Mouse (Mus musculus): ENCODE data around the gene Lamc3.
"Not testable (repeated sequence)": the region's sequence is repeated elsewhere in the genome, so short reads cannot be mapped to it uniquely, and the experiment has no call there.

Lamc3 gene

GRCm38 (mm10) chr2:31876446-31876845 is 10.6 kb upstream of the Lamc3 start:
- no peak for DNase-seq (ENCODE audit: low read depth, low spot score)

- no peak for DNase-seq (ENCODE audit: low read depth, low spot score)
These were observed 8.5 kb upstream of the Lamc3 start for GRCm38 (mm10) chr2:31878610-31879009.

DNA sequence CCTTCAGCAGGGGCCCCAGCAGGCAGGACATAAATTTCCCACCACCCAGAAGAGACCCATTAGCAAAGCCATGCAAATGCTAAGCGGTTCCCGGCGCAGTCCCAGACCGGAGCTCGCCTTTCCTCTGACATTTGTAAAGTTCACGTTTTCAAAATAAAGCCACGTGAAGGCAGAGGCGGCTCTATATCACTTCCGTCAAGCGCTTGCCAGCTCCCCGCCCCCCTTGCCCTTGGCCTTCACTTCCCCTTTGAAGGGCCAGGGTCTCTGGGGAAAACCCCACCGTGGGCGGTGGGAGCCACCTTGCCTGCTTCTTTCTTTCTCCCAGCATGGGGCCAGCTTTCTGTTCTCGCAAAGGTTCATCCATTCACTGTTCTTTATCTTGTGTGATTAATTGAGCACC is 6.2 kb upstream of the Lamc3 start:
- no peak for DNase-seq (ENCODE audit: low read depth, low spot score)

- DNase-seq (ENCODE audit: low read depth, low spot score) = no peak
These were observed 4.0 kb upstream of the Lamc3 start for GRCm38 (mm10) chr2:31883061-31883460.

GRCm38 (mm10) chr2:31884806-31885205 is 2.3 kb upstream of the Lamc3 start:
- DNase-seq (ENCODE audit: low read depth, low spot score) = peak; percentile 20

- DNase-seq (ENCODE audit: low read depth, low spot score) = no peak
These were observed 1.8 kb downstream of the Lamc3 start for GRCm38 (mm10) chr2:31888871-31889270.

- no peak for DNase-seq (ENCODE audit: low read depth, low spot score)
These were observed 4.1 kb downstream of the Lamc3 start for GRCm38 (mm10) chr2:31891219-31891618.

DNA sequence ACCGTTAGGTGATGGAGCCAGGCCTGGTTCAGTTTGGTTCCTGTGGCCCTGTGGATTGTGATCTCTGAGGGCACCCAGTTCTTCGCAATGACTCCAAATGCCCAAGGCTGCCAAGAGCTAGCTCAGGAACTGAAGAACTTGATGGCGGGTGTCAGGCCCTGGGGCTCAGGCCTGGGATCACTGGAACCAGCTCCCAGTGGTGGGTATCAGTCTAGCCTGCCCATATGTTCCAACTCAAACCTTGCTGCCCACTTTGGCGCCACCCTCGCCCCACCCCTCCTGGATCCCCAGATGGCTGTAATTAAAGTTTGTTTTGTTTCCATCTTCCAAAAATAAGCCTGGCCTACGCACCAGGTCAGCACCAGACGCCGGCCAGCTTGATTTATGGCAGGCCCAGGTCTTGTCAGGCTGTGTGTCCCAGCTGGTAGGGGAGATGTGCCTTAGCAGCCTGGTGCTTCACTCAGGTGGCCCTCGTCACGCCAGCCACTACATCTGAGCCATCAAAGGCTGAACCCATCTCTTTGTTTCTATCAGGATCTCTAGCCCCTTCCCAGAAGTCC is 6.1 kb downstream of the Lamc3 start:
- DNase-seq (ENCODE audit: low read depth, low spot score) = no peak

GRCm38 (mm10) chr2:31894221-31894870 is 7.3 kb downstream of the Lamc3 start:
- DNase-seq (ENCODE audit: low read depth, low spot score) = no peak

GRCm38 (mm10) chr2:31900932-31901331 is 13.8 kb downstream of the Lamc3 start:
- no peak for DNase-seq (ENCODE audit: low read depth, low spot score)

DNA sequence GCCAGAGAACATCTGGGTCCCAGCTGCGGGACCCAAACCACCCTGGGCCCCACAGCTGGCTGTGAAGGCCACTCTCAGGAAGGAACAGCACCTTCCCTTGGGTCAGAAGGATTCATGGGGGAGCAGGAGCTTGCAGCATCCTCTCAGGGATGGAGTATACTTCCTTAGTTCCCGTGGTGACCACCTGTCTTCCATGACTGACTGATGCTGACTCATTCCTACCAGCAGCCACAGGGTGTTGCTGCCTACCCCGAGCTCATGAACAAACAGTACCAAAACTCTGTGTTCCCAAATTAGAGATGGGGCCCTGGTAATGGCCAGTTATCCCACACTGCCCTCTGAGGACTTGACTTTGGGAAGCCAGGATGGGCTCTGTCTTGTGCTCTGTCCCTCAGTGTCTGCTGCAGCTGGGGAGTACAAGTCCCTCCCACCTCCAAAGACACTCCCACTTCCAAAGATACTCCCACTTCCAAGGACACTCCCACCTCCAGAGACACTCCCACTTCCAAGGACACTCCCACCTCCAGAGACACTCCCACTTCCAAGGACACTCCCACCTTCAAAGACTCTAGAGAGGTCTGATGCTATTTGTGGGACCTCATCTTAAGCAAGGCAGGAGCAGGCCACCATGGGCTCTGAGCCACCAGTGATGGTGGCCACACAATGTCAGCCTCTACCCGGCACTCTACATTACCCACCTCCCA is 14.7 kb downstream of the Lamc3 start:
- no peak for DNase-seq (ENCODE audit: low read depth, low spot score)

GRCm38 (mm10) chr2:31904089-31904488 is 17.0 kb downstream of the Lamc3 start:
- no peak for DNase-seq (ENCODE audit: low read depth, low spot score)

DNA sequence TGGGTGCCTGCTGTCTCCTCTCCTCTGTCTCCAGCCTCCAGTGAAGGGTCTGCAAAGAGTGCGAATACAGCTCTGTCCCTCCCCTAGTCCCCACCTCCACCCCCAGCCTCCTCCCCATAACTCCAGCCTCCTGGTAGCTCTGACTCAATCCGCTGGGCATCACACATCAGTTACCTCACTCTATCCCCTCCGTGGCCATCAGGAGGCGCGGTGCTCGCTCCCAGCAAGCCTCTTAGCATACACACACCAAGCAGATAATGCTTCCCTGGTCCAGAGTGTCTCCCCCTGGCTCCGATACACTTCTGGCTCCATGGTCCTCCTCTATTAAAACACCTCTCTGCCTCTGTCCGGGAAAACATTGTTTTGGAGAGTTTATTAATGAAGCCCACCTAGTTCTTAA is 17.5 kb downstream of the Lamc3 start:
- no peak for DNase-seq (ENCODE audit: low read depth, low spot score)

DNA sequence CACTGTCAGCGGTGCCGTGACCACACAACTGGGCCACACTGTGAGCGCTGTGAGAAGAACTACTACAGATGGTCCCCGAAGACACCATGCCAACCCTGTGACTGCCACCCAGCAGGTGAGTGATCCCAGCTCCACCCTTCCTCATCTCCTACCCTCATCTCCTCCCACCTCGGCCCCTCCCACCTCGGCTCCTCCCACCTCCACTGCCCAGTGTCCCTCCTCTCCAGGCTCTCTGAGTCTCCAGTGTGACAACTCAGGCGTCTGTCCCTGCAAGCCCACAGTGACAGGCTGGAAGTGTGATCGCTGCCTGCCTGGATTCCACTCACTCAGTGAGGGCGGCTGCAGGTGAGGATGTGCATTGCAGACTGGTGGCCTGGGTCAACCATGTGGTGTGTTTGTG is 18.6 kb downstream of the Lamc3 start:
- no peak for DNase-seq (ENCODE audit: low read depth, low spot score)

- no peak for DNase-seq (ENCODE audit: low read depth, low spot score)
These were observed 19.3 kb downstream of the Lamc3 start for GRCm38 (mm10) chr2:31906407-31906806.

- DNase-seq (ENCODE audit: low read depth, low spot score) = no peak
These were observed 25.5 kb downstream of the Lamc3 start for GRCm38 (mm10) chr2:31912575-31912974.

- not testable (repeated sequence) for DNase-seq (ENCODE audit: low read depth, low spot score)
These were observed 27.1 kb downstream of the Lamc3 start for GRCm38 (mm10) chr2:31914213-31914612.

DNA sequence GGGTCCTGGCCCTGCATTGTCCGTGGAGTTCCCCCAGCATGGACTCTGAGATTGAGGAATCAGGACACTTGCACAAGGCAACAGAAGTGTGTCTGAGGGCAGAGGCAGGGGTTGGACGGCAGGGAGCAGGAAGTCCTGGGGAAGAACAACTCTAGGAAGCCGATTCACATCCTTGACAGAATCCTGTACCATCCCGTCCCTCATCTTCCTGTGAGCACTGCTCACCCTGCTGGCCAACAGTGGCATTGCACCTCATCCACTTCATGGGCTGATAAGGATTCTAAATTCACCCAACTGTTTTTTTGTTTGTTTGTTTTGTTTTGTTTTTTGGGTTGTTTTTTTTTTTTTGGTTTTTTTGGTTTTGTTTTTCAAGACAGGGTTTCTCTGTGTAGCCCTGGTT is 28.0 kb downstream of the Lamc3 start:
- DNase-seq (ENCODE audit: low read depth, low spot score) = peak; percentile 34

- DNase-seq (ENCODE audit: low read depth, low spot score) = no peak
These were observed 30.5 kb downstream of the Lamc3 start for GRCm38 (mm10) chr2:31917636-31918035.

GRCm38 (mm10) chr2:31923645-31924044 is 36.6 kb downstream of the Lamc3 start:
- no peak for DNase-seq (ENCODE audit: low read depth, low spot score)

- DNase-seq (ENCODE audit: low read depth, low spot score) = no peak
These were observed 37.7 kb downstream of the Lamc3 start for GRCm38 (mm10) chr2:31924811-31925210.

DNA sequence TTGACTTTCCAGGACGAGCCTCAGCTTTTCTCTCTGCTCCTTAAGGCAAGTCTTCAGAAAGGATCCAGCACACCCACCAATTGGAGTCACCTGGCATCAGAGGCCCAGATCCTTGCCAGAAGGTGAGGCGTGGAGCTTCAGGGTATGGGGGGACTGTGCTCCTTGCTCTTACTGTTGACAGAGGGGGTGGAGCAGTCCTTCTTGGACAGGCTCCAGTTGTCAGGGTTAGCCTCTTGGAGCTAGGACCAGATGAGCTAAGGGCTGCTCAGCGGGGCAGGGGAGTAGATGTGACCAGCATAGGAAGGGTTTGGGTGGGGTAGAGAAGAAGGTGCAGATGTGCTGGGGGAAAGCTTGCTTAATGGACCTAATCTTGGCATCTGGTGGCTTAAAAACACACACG is 38.8 kb downstream of the Lamc3 start:
- DNase-seq (ENCODE audit: low read depth, low spot score) = no peak

- no peak for DNase-seq (ENCODE audit: low read depth, low spot score)
These were observed 42.6 kb downstream of the Lamc3 start for GRCm38 (mm10) chr2:31929664-31930063.
